Mouse (Mus musculus): ENCODE measurements around the gene Gm3336. TPM values are rescaled to one million over a fixed set of nuclear protein-coding genes. Genes with fewer than 3 reads are reported as not detected.

Gm3336 gene
- total RNA-seq, 2 experiments from 2014 or later: 0.53 TPM; not detected in 1

DNA sequence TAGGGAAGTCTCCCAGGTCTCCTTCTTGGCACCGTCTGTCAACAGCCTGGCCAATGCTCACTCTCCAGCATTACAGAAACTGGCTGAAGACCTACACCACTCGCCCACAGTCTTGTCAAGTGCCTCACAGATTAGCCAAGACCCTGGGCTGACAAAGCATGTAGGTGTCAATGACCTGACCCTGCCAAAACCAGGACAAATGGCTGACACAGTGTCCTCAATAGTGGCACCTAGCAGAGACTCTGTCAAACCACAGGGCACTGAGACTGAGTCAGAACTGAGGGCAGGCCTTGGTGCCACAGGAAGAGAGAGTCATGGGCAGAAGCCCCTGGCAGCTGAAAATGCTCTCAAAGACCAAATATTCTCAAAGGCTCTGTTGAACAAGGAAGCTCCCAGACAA is 3.3 kb upstream of the Gm3336 start:
- DNase-seq (ENCODE audit: low spot score in 2 of 2): no peak

DNA sequence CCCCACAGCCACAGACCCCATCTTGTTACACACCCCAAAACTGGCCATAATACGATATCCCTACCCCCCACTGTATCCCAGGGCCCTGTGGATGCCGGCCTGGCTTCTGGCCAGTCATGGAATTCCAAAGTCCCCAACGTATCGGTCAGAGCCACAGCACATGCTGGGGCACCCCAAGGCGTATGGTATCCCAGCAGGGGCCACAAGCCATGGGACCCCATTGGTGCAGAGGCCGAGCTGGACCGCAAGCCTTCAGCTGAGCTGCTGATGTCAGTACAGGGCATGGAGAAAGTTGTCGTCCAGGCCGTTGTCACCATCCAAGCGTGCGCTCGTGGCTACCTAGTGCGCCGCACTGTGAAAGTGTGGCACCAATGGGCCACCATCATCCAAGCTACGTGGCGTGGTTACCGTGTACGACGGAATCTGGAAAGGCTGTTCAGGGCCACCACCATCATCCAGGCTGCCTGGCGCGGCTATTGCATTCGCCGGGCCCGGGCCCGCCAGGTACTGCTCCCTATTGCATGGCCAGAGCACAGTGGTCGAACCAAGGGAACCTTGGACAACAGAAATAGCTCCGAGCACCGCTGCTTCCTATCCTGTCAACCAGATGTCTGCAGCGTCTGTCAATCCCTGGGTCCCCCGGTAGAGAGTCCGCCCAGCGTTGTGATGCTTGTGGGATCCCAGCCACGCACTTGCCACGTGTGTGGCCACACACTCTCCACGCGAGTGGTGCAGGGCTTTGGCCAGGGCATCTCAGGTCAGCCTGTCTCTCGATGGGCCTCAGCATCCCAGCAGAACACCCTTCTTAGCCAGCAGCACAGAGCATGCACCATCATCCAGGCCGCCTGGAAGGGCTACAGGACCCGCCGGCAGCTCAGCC is 1.6 kb upstream of the Gm3336 start:
- DNase-seq (ENCODE audit: low spot score in 2 of 2): no peak

- DNase-seq (ENCODE audit: low spot score in 2 of 2): no peak
Observed at GRCm38 (mm10) chr8:70719796-70720270, 1.5 kb downstream of the Gm3336 start.

DNA sequence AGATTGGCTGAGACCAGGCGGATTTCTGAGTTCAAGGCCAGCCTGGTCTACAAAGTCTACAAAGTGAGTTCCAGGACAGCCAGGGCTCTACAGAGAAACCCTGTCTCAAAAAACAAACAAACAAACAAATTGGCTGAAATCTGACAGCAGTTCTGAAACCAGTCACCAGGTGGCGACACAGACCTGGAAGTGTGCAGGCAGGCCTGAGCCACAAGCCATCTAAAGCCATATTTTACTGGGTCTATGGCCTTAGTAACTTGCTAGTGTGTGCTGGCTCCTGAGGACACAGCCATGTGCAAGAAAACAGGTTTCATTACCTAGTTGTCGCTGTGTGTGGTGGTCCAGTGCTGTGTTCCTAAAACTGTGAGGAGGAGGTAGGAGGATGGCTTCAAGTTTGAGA is 2.4 kb downstream of the Gm3336 start:
- peak; percentile 75 to 87 for DNase-seq (ENCODE audit: low spot score in 2 of 2)

- no peak for DNase-seq (ENCODE audit: low spot score in 2 of 2)
Observed at GRCm38 (mm10) chr8:70721601-70722000, 3.3 kb downstream of the Gm3336 start.

GRCm38 (mm10) chr8:70723486-70724210 is 5.3 kb downstream of the Gm3336 start, which contains the start of gene Pde4c:
Gene Pde4c (plus strand): TSS chr8:70723720.
- no peak for DNase-seq (ENCODE audit: low spot score in 2 of 2)

- DNase-seq (ENCODE audit: low spot score in 2 of 2): no peak
Observed at GRCm38 (mm10) chr8:70724216-70724615, 5.9 kb downstream of the Gm3336 start.

DNA sequence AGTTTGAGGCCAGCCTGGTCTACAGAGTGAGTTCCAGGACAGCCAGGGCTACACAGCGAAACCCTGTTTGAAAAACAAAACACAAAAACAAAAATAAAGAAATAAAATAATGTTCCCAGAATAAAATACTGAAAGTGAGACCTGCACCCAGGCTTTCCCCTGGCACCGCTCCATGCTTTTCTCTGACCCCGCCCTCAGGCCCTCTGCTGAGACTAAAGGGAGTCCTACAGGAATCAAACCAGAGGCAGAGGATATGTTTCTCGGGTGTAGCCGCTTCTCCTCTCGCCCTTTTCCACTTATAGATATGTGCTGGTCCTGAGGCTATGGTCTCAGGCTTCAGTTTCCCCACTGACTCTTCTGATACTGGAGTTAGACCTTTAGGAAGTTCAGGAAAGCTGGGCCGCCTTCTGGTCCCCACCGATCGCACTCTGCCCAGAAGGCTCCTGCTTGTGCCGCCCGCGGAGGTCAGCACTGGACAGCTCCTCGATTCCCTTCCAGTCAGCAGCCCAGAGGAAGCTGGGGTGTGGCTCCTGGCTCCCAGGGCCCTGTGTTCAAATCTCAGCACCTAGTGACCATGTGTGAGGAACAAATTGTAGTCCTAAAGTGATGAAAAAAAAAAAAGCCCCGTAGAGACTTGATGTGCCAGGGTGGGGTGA is 7.6 kb downstream of the Gm3336 start:
- DNase-seq (ENCODE audit: low spot score in 2 of 2): no peak

DNA sequence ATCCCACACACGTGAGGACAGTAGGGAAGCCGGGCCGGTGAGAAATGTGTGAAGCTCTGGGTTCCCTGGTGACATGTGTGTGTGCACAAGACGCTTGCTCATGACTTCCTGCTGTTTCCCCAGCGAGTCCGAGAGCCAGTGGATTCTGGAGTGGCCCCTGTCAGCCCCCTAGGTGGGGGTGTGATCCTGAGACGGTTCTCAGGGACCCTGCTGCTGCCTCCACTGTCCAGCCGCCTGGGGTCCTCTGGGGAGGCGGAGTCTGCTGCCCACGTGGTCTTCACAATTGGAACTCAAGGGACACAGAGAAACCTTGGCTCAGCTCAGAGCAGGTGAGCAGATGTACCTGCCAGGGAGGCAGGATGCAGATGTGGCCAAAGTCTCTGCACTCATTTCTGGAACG is 8.4 kb downstream of the Gm3336 start:
- no peak for DNase-seq (ENCODE audit: low spot score in 2 of 2)

GRCm38 (mm10) chr8:70729808-70730475 is 11.6 kb downstream of the Gm3336 start:
- DNase-seq (ENCODE audit: low spot score in 2 of 2): no peak

- no peak for DNase-seq (ENCODE audit: low spot score in 2 of 2)
Observed at GRCm38 (mm10) chr8:70730956-70731355, 12.6 kb downstream of the Gm3336 start.

DNA sequence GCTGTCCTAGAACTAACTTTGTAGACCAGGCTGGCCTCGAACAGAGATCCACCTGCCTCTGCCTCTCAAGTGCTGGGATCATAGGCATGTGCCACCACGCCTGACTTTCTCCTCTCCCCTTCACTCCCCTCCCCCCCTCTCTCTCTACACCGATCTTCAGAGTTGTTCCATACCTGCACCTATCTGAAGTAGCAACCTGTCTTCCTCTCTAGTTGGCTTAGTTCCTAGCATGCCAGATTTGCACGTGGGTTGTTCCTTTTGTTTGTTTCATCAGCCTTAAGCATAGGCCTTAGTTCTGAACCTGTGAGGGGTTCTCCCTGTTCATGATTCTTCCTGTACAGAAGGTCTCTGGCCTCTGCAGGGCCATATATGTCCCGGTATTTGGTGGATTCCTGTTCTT is 19.4 kb downstream of the Gm3336 start:
- DNase-seq (ENCODE audit: low spot score in 2 of 2): no peak

GRCm38 (mm10) chr8:70738211-70738610 is 19.9 kb downstream of the Gm3336 start:
- DNase-seq (ENCODE audit: low spot score in 2 of 2): no peak

DNA sequence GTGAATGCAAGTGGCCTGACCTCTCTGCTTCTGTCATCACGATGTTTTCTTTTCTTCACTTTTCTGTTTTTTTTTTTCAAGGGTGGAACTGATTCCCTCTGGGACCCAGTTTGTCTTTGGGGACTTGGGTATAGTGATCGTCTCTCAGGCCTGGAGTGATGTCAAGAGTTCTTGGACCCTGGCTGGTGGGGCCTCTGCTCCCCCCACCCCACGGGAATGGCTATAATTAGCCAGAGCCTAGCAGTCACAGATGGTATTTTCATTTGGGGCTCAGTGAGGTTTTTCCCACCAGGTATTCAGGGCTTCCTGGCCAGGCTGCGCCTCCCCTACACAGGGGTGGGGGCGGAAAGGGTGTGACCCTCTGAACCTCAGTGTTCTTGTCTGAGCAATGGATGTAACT is 23.3 kb downstream of the Gm3336 start:
- DNase-seq (ENCODE audit: low spot score in 2 of 2): no peak

DNA sequence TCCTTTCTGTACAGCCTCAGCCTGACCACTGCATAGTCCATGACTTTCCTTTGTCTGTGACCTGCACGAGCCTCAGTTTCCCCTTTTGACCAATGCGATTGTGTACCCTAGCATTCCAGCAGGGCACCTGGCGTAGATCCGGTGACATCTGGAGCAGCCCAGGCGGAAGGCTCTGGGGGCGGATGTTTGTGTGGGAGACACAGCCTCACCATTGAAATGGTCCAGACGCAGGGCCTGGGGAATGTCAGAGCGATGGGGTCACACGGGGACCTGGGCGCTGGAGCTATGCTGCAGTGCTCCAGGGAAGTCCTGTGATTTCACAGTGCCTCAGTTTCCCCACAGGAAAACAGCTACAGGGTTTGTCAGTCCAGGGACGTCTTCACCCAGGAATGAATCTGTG is 23.8 kb downstream of the Gm3336 start:
- no peak for DNase-seq (ENCODE audit: low spot score in 2 of 2)

- no peak for DNase-seq (ENCODE audit: low spot score in 2 of 2)
Observed at GRCm38 (mm10) chr8:70742981-70743655, 24.8 kb downstream of the Gm3336 start.

GRCm38 (mm10) chr8:70743656-70744590 is 25.6 kb downstream of the Gm3336 start:
- peak; percentile 55 to 60 for DNase-seq (ENCODE audit: low spot score in 2 of 2)

GRCm38 (mm10) chr8:70744806-70745205 is 26.5 kb downstream of the Gm3336 start:
- no peak for DNase-seq (ENCODE audit: low spot score in 2 of 2)

GRCm38 (mm10) chr8:70745691-70746220 is 27.4 kb downstream of the Gm3336 start:
- no peak for DNase-seq (ENCODE audit: low spot score in 2 of 2)
